Mouse (Mus musculus): ENCODE results near the gene H2afy2. TPM values are rescaled to one million over a fixed set of nuclear protein-coding genes. Genes with fewer than 3 reads are reported as not detected.

The H2afy2 gene
- total RNA-seq, 2 experiments from 2014 or later: 12.8 to 14.6 TPM

- DNase-seq (ENCODE audit: low spot score in 2 of 2): no peak
These were observed 94.5 kb downstream of the H2afy2 start for GRCm38 (mm10) chr10:61689405-61689804.

Small RNA genes within 50 kb of the gene (microRNA-seq; reads per million reads assigned to microRNA genes)
- gene Mir5108: 0 reads per million in 2 experiments

Other genes with a start within 250 kb of the H2afy2 start
- 1 to 10 TPM; 4.5 to 5.8 TPM for gene Npffr1, start 188.7 kb downstream of the H2afy2 start, total RNA-seq (2021)
- 100 to 1,000 TPM; 101 to 109 TPM for gene Ppa1, start 135.6 kb downstream of the H2afy2 start, total RNA-seq (2021)
- gene Sar1a, start 103.8 kb downstream of the H2afy2 start, total RNA-seq (2021): 100 to 1,000 TPM; 119 to 122 TPM
- 10 to 100 TPM; 22.2 to 25.9 TPM for gene Tysnd1, start 88.6 kb downstream of the H2afy2 start, total RNA-seq (2021)
- 1 to 10 TPM; 8.4 to 9.8 TPM for gene Aifm2, start 68.9 kb downstream of the H2afy2 start, total RNA-seq (2021)
- gene Col13a1, start 195.0 kb upstream of the H2afy2 start, total RNA-seq (2021): 1 to 10 TPM in 1 of 2 experiments, under 1 TPM in 1; 0.91 to 1.5 TPM